In genomic region chr15:12103763-12104162, GRCm38 (mm10) we compare ENCODE assay signal across 14 mouse cellular contexts. TPM values are rescaled to one million over a fixed set of nuclear protein-coding genes. Genes with fewer than 3 reads are reported as not detected.
DNase-seq lines count a peak whose midpoint lies in the region; ATAC-seq lines count a peak whose summit lies in the region.
"Had no signal": no experiment of that assay in that cellular context is flagged by ENCODE, and none has a peak within 500 bp of the region (broad histone marks: within the 10 kb centered on the region; RNA-seq: fewer than 3 reads in every experiment).

No protein-coding gene starts in this region.

- H3K27me3 ChIP-seq in heart, embryonic 12.5 days (replicated peaks), result no peaks in the 10 kb centered on the region
- H3K27me3 ChIP-seq in midbrain, embryonic 11.5 days (ENCODE audit: control insufficient read depth, insufficient read depth, low read length), result no peaks in the 10 kb centered on the region
- H3K27me3 ChIP-seq in midbrain, embryonic 13.5 days, result no peaks in the 10 kb centered on the region

- 48% methylated on average over 3 of the region's 3 CpGs for WGBS in heart, embryonic 12.5 days
- 71% methylated on average over 3 of the region's 3 CpGs for WGBS in midbrain, embryonic 11.5 days
- 72% methylated on average over 3 of the region's 3 CpGs for WGBS in midbrain, embryonic 13.5 days

- H3K4me3 ChIP-seq in heart, embryonic 12.5 days, result no peak overlapping the region
- H3K4me3 ChIP-seq in midbrain, embryonic 11.5 days (ENCODE audit: low read depth, low read length), result no peak overlapping the region
- no peak overlapping the region for H3K4me3 ChIP-seq in midbrain, embryonic 13.5 days (replicated peaks)

- H3K36me3 ChIP-seq in heart, embryonic 12.5 days, result no peaks in the 10 kb centered on the region
- no peaks in the 10 kb centered on the region for H3K36me3 ChIP-seq in midbrain, embryonic 11.5 days (ENCODE audit: control insufficient read depth, insufficient read depth, low read length)
- no peaks in the 10 kb centered on the region for H3K36me3 ChIP-seq in midbrain, embryonic 13.5 days

- H3K9ac ChIP-seq in heart, embryonic 12.5 days, result no peak overlapping the region
- H3K9ac ChIP-seq in midbrain, embryonic 11.5 days (ENCODE audit: low read length), result no peak overlapping the region
- no peak overlapping the region for H3K9ac ChIP-seq in midbrain, embryonic 13.5 days (replicated peaks)

- ATAC-seq in heart, embryonic 12.5 days (ENCODE audit: insufficient number of reproducible peaks, low FRiP score), result no peak
- no peak for ATAC-seq in midbrain, embryonic 11.5 days (ENCODE audit: low FRiP score)
- ATAC-seq in midbrain, embryonic 13.5 days, result no peak
- ATAC-seq: hindbrain, postnatal 0 days had no signal

- H3K4me1 ChIP-seq in heart, embryonic 12.5 days (replicated peaks), result no peaks in the 10 kb centered on the region
- no peaks in the 10 kb centered on the region for H3K4me1 ChIP-seq in midbrain, embryonic 11.5 days (ENCODE audit: control insufficient read depth, insufficient read depth, low read length)
- no peaks in the 10 kb centered on the region for H3K4me1 ChIP-seq in midbrain, embryonic 13.5 days (replicated peaks)

- DNase-seq in adrenal gland, postnatal 10 days, result peak; percentile 34
- DNase-seq in adrenal gland, adult 8-10 months, result no peak
- DNase-seq in heart, postnatal 4 days, result peak; percentile 49
- peak; percentile 17 for DNase-seq in midbrain, embryonic 11.5 days (ENCODE audit: low spot score, missing footprints)
- peak; percentile 45 for DNase-seq in testis, postnatal 10 days (ENCODE audit: low spot score)
- no peak for DNase-seq in spleen, adult 12 weeks (ENCODE audit: low spot score)
- DNase-seq: cerebellum, adult 9-10 months; liver; right cerebral cortex, postnatal 14 days had no signal

- no peak overlapping the region for H3K4me2 ChIP-seq in heart, embryonic 12.5 days
- H3K4me2 ChIP-seq in midbrain, embryonic 11.5 days, result no peak overlapping the region
- no peak overlapping the region for H3K4me2 ChIP-seq in midbrain, embryonic 13.5 days (replicated peaks)

- H3K27ac ChIP-seq in heart, embryonic 12.5 days (ENCODE audit: poor library complexity, severe bottlenecking), result no peak overlapping the region
- no peak overlapping the region for H3K27ac ChIP-seq in midbrain, embryonic 11.5 days (ENCODE audit: low read depth, low read length)
- H3K27ac ChIP-seq in midbrain, embryonic 13.5 days, result no peak overlapping the region
- H3K27ac ChIP-seq: hindbrain, postnatal 0 days; kidney, postnatal 0 days; macrophage had no signal

- H3K9me3 ChIP-seq in heart, embryonic 12.5 days (replicated peaks), result no peaks in the 10 kb centered on the region
- H3K9me3 ChIP-seq in midbrain, embryonic 11.5 days (ENCODE audit: control insufficient read depth, low read length), result no peaks in the 10 kb centered on the region
- H3K9me3 ChIP-seq in midbrain, embryonic 13.5 days, result no peaks in the 10 kb centered on the region

RNA-seq across cellular contexts. Expression of gene Zfr, which starts 13.9 kb away (rescaled TPM):
- total RNA-seq in adrenal gland, postnatal 10 days (2021), result 100 to 1,000 TPM; 111 to 130 TPM
- 100 to 1,000 TPM; 109 to 191 (median 172) TPM for total RNA-seq in adrenal gland, adult 8-10 months (2022)
- total RNA-seq in heart, postnatal 4 days (2021), result 100 to 1,000 TPM; 109 to 110 TPM
- 105 and 108 TPM in 2 replicates for polyA plus RNA-seq in heart, embryonic 12.5 days (2016; fragmentation: Nextera tagmentation; extraction: Ambion mirVana)
- 137 and 138 TPM in 2 replicates for polyA plus RNA-seq in midbrain, embryonic 11.5 days (2014; fragmentation: Nextera tagmentation; extraction: Ambion mirVana)
- 149 and 153 TPM in 2 replicates for polyA plus RNA-seq in midbrain, embryonic 13.5 days (2015; fragmentation: Nextera tagmentation; extraction: Ambion mirVana)

Comparison
In these comparisons a context has a peak if more than half of its experiments do, and no peak if none do; other contexts are left out.
1. DNase-seq: peak in adrenal gland, postnatal 10 days (single experiment), heart, postnatal 4 days (single experiment), midbrain, embryonic 11.5 days (single experiment) and testis, postnatal 10 days (single experiment); none in adrenal gland, adult 8-10 months (single experiment) and spleen, adult 12 weeks (single experiment).